Mouse (Mus musculus): Measurements from ENCODE around the gene Dusp1. TPM values are rescaled to one million over a fixed set of nuclear protein-coding genes. Genes with fewer than 3 reads are reported as not detected.

The Dusp1 gene
- polyA plus RNA-seq, 1 experiment, result 5.5 TPM

GRCm38 (mm10) chr17:26463432-26463831 is 98.5 kb downstream of the Dusp1 start:
- TF ChIP-seq GATA1 (IDR thresholded peaks at IDR 0.05; ENCODE audit: low read length), result no peak

GRCm38 (mm10) chr17:26462634-26463170 is 99.2 kb downstream of the Dusp1 start:
- no peak for TF ChIP-seq GATA1 (IDR thresholded peaks at IDR 0.05; ENCODE audit: low read length)

- TF ChIP-seq GATA1 (IDR thresholded peaks at IDR 0.05; ENCODE audit: low read length), result no peak
These were observed 103.9 kb downstream of the Dusp1 start for GRCm38 (mm10) chr17:26458049-26458448.

GRCm38 (mm10) chr17:26457506-26457905 is 104.4 kb downstream of the Dusp1 start:
- no peak for TF ChIP-seq GATA1 (IDR thresholded peaks at IDR 0.05; ENCODE audit: low read length)

Other genes with a start within 250 kb of the Dusp1 start
- not detected in 2 replicates for gene Neurl1b, start 147.3 kb downstream of the Dusp1 start, polyA plus RNA-seq (2012)
- 32.2 and 35.7 TPM in 2 replicates for gene Ergic1, start 639 bp downstream of the Dusp1 start, polyA plus RNA-seq (2012)
- 12.1 and 15.5 TPM in 2 replicates for gene Atp6v0e, start 101.1 kb upstream of the Dusp1 start, polyA plus RNA-seq (2012)
- gene Crebrf, start 153.5 kb upstream of the Dusp1 start, polyA plus RNA-seq (2012), result 1.6 and 1.7 TPM in 2 replicates
- 27.5 and 34.4 TPM in 2 replicates for gene Bnip1, start 218.9 kb upstream of the Dusp1 start, polyA plus RNA-seq (2012)

Measured in G1E-ER4 (cell line).